Mouse (Mus musculus) myocyte (in vitro differentiated cells): ENCODE measurements around the gene Ptprz1.

Source experiments
- CEBPB ChIP-seq: IDR thresholded peaks from 2 replicates; pipeline ENCODE4 v1.6.1; 2011; ENCODE audit warnings: mild to moderate bottlenecking, moderate library complexity; ENCODE audit not compliant: poor library complexity, insufficient read depth, severe bottlenecking
- E2F4 ChIP-seq: IDR thresholded peaks from one replicate; pipeline ENCODE4 v1.6.1; 2011; ENCODE audit warnings: mild to moderate bottlenecking, control low read depth, moderate library complexity; ENCODE audit not compliant: insufficient read depth
- MAX ChIP-seq: IDR thresholded peaks from one replicate; pipeline ENCODE4 v1.6.1; 2011; ENCODE audit warnings: low read depth, mild to moderate bottlenecking, control low read depth
- MYOD1 ChIP-seq, 3 experiments: IDR thresholded peaks; one replicate each; pipeline ENCODE4 v1.6.1; 2011; ENCODE audit warnings: control low read depth in 2 of 3, low read depth in 2 of 3, mild to moderate bottlenecking in 2 of 3, moderate library complexity in 1 of 3; ENCODE audit not compliant: insufficient read length in 2 of 3, control insufficient read depth in 1 of 3
- POLR2A ChIP-seq: IDR thresholded peaks from one replicate; pipeline ENCODE4 v1.6.1; 2011; ENCODE audit warnings: low read depth, mild to moderate bottlenecking, control low read depth, moderate library complexity; ENCODE audit not compliant: insufficient read length
- POLR2AphosphoS2 ChIP-seq: IDR thresholded peaks from one replicate; pipeline ENCODE4 v1.6.1; 2011; ENCODE audit warnings: low read depth, control low read depth; ENCODE audit not compliant: insufficient read length
- REST ChIP-seq: IDR thresholded peaks from one replicate; pipeline ENCODE4 v1.6.1; 2011; ENCODE audit warnings: mild to moderate bottlenecking, control low read depth, moderate library complexity; ENCODE audit not compliant: insufficient read depth, insufficient read length
- TCF12 ChIP-seq: IDR thresholded peaks from one replicate; pipeline ENCODE4 v1.6.1; 2011; ENCODE audit warnings: mild to moderate bottlenecking, control low read depth; ENCODE audit not compliant: poor library complexity, insufficient read depth, severe bottlenecking

DNA sequence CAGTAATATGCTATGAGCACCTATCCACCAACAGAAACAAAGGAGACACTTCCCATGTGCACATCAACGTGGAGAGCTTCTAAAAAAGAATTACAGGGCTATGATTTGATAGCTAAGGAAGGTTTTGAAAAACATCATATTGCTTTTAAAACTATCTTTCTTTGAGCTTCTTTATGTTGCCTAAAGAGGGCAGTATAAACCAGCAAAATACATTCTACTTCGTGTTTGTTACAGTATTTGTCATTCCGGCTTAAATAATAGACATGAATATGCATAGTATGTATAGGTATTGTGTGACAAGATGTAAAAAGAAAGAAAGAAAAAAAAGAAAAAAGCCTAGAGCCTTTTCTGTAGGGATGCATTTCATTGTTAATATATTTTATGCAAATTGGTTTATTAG, 127.8 kb downstream of the Ptprz1 start:
- no peak for TF ChIP-seq E2F4
- no peak for TF ChIP-seq REST
- no peak for TF ChIP-seq POLR2A
- no peak for TF ChIP-seq CEBPB
- TF ChIP-seq MAX, result no peak
- no peak for TF ChIP-seq TCF12
- TF ChIP-seq POLR2AphosphoS2, result no peak
- TF ChIP-seq MYOD1 (IDR thresholded peaks at IDR 0.05; ENCODE audit: control insufficient read depth in 1 of 3, insufficient read length in 2 of 3, low read depth in 2 of 3), result no peak
